Mouse (Mus musculus) ES-E14 (cell line): ENCODE data around the gene Rps8.

Source experiments
- HCFC1 ChIP-seq: IDR thresholded peaks from 2 replicates; pipeline ENCODE4 v1.6.1; 2012; ENCODE audit warnings: low read length, inconsistent platforms, borderline replicate concordance; ENCODE audit not compliant: insufficient read depth
- ZNF384 ChIP-seq: IDR thresholded peaks from 2 replicates; pipeline ENCODE4 v1.6.1; 2012; ENCODE audit warnings: low read depth, low read length, inconsistent platforms

GRCm38 (mm10) chr4:117132794-117133143 is 23.3 kb downstream of the Rps8 start:
- TF ChIP-seq ZNF384 (no peak), HCFC1 (no peak)
